Mouse (Mus musculus) thymus, postnatal 4 days (tissue): ENCODE results near the gene 1700034I23Rik.
"Not testable (repeated sequence)": the region's sequence is repeated elsewhere in the genome, so short reads cannot be mapped to it uniquely, and the experiment has no call there.

Experiments
- DNase-seq: peaks from one replicate; pipeline ENCODE4 v3.0.0; 2021

1700034I23Rik gene

GRCm38 (mm10) chr3:40902443-40902842 is at the start of gene 1700034I23Rik:
Gene 1700034I23Rik (minus strand): TSS chr3:40902543.
- not testable (repeated sequence) for DNase-seq

- DNase-seq: peak; percentile 23
Observed at GRCm38 (mm10) chr3:40951365-40951764, 49.0 kb upstream of the 1700034I23Rik start.

GRCm38 (mm10) chr3:40950601-40951201 is 48.4 kb upstream of the 1700034I23Rik start:
- no peak for DNase-seq

GRCm38 (mm10) chr3:40949903-40950600 is 47.7 kb upstream of the 1700034I23Rik start:
- DNase-seq: peak; percentile 72

GRCm38 (mm10) chr3:40949170-40949902 is 47.0 kb upstream of the 1700034I23Rik start, which contains the start of gene Larp1b:
Gene Larp1b (plus strand): TSS chr3:40949828.
- peak; percentile 100 for DNase-seq

- no peak for DNase-seq
Observed at GRCm38 (mm10) chr3:40939019-40939418, 36.7 kb upstream of the 1700034I23Rik start.

- DNase-seq: no peak
Observed at GRCm38 (mm10) chr3:40938592-40938991, 36.2 kb upstream of the 1700034I23Rik start.

- DNase-seq: no peak
Observed at GRCm38 (mm10) chr3:40938189-40938588, 35.8 kb upstream of the 1700034I23Rik start.

- DNase-seq: peak; percentile 61
Observed at GRCm38 (mm10) chr3:40894336-40894735, 8.0 kb downstream of the 1700034I23Rik start.

- peak; percentile 98 for DNase-seq
Observed at GRCm38 (mm10) chr3:40893816-40894258, 8.5 kb downstream of the 1700034I23Rik start.

- DNase-seq: not testable (repeated sequence)
Observed at GRCm38 (mm10) chr3:40853123-40853738, 49.1 kb downstream of the 1700034I23Rik start.
